Mouse (Mus musculus): ENCODE measurements around the gene 0610012G03Rik.
"Not testable (repeated sequence)": the region's sequence is repeated elsewhere in the genome, so short reads cannot be mapped to it uniquely, and the experiment has no call there.

0610012G03Rik gene

DNA sequence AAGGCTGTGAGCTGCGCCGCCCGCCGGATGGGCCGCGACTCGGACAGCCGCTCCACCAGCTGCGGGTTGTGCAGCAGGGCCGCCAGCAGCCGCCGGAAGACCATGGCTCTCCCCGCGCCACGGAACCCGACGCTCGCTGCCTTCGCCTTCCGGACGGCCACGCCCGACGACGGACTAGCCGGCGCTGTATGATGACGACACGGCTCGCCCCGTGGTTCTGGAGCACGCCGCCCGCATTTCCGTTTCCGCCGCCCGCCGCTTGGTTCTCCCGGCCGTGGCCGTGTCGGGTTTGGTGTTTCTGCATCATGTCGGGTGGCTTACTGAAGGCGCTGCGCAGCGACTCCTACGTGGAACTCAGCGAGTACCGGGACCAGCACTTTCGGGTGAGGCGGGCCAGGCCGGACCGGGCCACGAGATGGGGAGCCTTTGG, at the start of gene 0610012G03Rik, which contains the start of gene Ncbp2:
0610012G03Rik (minus strand) TSS at position 150 of the 430 bp plus-strand sequence.
Ncbp2 (plus strand) TSS at position 169 of the 430 bp plus-strand sequence.
- DNase-seq: peak; percentile 98

DNA sequence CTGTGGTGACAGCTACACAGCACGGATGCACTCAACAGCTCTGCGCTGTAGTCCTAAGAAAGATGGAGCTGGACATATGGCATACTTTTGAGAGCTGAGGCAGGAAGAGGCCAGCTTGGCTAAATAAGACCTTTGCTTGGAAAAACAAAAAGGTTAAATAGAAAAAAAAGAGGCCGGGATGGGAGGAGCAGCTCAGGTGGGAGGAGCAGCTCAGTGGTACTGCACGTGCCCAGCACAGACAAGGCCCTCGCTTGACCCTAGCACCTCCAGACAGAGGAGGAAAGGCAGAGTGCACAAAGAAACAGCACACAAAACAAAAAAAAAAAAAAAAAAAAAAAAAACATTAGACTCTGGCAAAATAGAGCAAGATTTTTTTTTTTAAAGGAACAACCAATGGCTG, 48.1 kb upstream of the 0610012G03Rik start:
- no peak for DNase-seq

DNA sequence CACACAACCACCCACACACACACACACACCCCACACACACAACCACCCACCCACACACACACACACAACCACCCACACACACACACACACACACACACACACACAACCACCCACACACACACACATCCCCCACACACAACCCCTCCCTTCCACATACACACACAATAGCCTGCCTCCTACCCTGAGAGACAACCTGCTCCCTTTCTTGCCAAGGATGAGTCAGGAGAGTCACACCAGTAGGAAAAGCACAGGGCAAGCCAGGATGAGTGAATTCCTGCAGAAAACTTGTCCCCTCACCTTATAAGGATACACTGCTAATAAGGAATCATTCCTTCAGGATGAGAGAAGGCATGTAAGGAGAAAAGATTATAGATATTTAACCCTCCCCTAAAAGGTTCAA, 45.7 kb upstream of the 0610012G03Rik start:
- DNase-seq: no peak

DNA sequence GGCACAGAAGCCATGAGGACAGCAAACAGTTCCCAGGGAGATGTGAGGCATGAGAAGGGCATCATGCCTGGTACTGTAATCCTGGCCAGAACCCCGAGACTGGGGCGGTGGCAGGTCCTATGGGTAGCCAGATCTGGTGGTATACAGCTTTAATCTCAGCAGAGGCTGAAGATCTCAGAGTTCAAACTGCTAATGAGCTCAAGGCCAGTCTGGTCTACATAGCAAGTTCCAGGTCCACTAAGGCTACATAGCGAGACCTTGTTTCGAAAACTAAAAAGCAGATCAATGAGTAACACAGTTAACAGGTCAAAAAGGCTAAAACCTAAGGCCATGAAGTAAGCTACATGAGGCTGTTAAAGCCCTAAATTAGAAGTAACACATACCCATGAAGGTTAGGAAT, 44.9 kb upstream of the 0610012G03Rik start:
- DNase-seq: no peak

DNA sequence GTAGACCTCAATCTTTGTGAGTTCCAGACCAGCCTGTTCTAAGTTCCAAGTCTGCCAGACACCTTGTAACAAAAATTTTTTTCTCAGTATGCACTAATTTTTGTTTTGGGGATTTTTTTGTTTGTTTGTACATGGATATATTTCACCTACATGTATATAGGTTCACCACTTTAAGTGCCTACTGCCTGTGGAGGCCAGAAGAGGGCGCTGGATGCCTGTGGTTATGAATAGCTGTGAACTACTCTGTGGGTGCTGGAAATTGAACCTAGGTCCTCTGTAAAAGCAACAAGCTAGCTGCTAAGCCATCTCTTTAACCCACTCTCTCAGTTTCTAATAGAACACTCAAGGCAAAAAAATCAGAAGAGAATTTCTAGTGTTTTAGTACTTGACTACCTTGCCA, 43.7 kb upstream of the 0610012G03Rik start:
- DNase-seq: no peak

DNA sequence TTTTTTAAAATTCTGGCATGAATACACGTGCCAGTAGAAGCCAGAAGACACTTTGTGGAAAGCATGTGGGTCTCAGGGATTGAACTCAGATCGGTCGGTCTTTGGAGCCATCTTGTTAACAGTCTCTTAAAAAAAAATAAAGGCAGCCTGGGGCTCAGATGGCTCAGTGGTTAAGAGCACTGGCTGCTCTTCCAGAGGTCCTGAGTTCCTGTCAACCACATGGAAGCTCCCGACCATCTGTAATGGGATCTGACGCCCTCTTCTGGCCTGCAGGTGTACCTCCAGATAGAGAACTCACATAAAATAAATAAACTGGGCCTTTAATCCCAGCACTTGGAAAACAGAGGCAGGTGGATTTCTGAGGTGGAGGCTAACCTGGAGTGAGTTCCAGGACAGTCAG, 32.7 kb upstream of the 0610012G03Rik start:
- DNase-seq: no peak

DNA sequence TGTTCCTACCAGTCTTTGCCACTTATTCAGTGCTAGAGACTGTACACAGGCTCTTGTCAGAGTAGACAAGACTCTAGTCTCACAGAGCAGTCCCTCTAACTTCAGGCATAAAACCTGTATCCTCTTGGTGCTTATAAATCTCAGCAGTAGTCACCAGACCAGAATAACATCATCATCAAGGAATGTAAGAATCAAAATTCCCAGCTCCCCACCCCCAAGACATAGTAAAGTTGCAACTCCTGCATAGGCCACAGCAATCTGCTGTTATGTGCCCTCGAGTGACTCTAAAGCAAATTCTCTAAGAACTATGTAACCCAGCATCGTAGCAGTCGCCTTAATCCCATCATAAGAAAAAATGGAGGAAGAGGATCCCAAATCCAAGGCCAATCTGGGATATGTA, 31.2 kb upstream of the 0610012G03Rik start:
- DNase-seq: no peak

DNA sequence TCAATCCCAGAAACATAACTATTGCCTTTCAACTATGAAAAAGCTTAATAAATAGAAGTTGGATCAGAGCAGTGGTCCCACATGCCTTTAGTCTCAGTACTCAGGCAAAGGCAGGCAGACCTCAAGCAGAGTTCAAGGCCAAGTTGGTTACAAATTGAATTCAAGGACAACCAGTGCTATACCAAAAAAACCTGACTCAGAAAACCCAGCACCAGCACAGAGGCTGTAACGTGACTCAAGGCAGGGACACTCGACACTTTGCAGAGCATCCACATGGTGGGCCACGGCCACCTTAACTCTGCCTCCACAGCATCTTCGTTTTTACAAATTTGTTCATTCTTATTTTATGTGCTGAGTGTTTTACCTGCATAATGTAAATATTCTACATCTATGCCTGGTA, 27.0 kb upstream of the 0610012G03Rik start:
- no peak for DNase-seq

DNA sequence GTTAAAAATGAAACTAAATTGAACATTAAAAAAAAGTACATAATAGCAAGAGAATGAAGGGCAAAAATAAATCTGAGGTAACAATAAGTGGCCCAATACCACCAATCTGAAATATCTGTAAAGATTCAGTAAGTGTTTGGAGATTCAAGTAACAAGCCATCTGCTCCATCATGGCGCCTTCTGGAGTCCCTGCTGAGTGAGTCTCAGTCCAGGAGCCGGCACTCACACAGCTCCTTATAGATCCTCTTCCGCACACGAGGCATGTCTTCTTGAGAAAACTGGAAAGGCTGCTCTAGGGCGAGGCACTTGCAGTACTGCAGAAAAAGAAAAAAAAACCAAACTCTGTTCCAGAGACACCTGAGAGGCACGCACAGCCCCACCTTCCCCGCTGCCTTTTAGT, 14.9 kb upstream of the 0610012G03Rik start:
- no peak for DNase-seq

DNA sequence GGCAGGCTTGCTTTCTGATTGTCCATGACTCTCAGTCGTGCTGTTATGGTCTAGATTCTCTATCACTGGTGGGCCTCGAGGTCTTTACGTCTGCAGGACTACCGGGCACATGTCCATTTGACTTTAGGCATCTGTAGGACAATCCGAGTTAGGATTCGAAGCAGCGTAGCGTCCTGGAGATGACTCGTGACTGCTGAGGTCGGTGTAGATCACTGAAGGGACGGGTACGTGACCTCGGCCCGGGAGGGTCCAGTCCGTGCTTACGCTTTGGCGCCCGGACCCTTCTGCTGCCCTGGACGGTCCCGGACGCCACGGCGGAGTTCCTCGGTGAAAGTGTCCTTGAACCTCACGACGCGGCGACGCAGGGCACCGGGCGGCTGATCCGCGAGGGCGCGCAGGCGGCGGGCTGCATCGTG, 385 bp downstream of the 0610012G03Rik start:
- no peak for DNase-seq

DNA sequence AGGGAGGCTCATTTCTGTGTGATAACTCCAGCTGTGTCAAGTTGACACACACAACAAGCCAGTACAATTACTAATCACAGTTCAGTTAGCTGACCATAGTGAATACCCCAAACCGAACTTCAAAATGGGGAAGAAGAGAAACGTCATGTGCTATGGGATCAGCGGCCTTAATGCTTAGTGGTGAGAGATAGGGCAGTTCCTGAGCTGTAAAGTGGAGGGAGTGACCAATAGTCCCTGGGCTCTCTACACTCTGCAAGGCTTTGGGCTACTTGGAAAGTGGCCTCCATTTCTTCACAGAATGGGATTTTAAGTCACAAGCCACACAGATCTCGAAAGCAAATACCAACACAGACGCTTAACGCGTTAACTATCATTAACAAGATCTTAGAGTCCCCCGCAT, 961 bp downstream of the 0610012G03Rik start:
- no peak for DNase-seq

DNA sequence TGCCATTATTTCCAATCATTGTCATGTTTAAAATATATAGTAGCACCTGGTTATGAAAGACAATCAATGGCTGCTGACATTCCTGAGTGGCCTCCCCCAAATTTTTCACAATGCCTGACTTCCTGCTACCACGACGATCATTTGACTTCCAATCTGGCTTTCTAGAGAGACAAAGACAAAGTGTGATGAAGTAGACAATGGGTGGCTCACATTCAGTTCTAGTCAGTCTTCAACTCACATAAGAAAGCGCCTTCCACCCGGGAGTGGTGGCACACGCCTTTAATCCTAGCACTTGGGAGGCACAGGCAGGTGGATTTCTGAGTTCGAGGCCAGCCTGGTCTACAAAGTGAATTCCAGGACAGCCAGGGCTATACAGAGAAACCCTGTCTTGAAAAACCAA, 2.3 kb downstream of the 0610012G03Rik start:
- DNase-seq: not testable (repeated sequence)

DNA sequence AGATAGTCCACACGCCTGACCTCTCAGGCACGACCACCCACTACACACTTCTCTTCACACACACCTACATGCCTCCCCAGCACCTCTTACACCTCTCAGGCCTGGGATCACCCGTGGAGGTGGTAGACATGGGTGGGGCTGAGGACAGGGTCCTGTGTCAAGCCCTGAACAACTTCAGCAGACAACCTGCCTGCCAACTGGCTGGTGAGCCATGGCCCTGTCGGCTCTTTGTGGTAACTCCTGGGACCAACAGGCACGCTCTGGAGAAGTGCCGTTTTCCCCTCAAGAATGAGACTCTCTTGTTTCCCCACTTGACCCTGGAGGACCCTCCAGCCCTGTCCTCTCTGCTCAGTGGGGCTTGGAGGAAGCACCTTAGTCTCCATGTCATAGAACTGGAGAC, 2.9 kb downstream of the 0610012G03Rik start:
- DNase-seq: no peak

DNA sequence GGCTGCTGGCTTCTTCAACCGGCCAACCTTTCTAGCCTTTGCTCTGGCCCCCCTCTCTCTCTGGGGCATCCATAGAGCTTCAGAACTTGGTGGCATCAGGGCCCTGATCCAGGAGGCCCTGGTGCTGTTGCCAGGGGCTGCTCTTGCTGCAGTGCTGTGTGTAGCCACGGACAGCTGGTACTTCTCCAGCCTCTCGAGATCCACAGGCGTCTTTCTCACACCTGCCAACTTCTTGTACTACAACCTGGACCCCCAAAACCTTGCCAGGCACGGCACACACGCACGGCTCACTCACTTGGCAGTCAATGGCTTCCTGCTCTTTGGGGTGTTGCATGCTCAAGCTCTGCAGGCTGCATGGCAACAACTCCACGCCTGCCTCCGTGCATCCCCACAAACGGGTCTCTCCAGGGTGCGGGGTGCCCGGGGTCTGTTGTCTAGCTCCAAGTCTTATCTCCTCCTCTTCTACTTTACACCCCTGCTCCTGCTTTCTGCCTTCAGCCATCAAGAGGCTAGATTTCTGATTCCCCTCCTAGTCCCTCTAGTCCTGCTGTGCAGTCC, 3.5 kb downstream of the 0610012G03Rik start:
- peak; percentile 25 to 34 for DNase-seq

DNA sequence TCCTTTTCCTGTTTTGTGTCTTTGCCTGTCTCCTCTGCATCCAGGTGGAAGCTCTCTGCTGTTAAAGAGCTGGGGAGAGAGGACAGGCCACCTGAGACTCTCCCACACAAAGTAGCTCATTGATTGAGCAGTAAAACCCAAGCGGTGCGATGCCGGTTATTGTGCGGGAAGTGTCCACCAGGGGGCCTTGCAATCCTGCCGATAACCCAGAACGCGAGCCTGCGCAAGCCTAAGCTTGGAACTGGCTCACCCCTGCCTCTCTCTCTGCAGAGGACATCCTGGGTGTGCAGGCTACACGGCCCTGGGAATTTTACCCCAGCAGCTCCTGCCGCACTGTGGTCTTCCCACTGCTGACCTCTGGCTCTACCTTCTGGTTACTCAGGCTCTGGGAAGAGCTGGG, 4.3 kb downstream of the 0610012G03Rik start:
- DNase-seq: peak; percentile 81 to 88

DNA sequence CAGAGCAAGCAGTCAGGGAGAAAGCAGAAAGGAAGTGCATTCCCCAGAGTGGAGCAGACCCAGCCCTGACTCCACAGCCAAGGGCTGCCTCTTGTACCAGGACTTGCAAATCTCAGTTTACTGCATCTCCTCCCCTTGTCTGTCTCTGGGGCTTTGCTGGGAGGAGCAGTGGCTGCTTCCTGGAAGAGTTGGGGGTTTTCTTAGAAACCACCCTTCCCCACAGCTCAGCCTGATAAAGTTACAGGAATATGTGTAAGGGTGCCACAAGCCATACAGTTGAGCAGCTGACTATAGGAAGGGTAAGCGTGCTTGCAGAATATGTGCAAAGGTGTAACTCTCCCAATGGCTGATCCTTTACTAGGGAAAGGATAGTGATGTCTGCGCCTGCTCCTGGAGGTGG, 7.7 kb downstream of the 0610012G03Rik start:
- DNase-seq: no peak

DNA sequence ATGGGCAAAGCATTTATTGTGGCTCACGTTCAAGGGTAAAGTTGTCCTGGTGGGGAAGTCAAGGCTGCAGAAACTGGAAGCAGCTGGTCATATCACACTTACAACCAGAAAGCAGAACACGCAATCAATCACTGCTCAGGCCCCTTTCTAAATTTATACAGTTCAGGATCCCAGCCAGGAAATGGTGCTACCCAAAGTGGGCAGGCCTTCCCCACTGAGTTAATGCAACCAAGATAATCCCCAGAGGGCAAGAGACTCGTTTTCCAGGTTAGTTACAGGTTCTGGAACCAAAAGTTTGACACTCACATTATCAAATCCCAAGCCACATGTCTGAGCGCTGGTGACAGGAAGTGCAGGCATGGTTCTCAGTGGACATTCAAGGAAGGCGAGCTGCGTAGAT, 9.4 kb downstream of the 0610012G03Rik start:
- no peak for DNase-seq

DNA sequence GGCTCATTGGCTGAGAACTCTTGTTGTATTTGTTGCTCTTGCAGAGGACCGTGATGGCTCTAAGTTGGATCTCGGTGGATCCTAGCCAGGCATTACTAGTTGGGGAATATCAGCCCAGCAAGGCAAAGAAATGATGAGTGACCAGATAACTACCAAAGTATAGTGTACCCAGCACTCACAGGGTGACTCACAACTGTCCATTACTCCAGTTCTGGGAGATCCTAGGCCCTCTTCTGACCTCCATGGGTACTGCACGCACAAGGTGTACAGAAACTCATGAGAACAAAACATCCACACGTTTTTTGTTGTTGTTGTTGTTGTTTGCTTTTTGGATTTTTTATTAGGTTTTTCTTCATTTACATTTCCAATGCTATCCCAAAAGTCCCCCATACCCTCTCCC, 11.7 kb downstream of the 0610012G03Rik start:
- DNase-seq: no peak

DNA sequence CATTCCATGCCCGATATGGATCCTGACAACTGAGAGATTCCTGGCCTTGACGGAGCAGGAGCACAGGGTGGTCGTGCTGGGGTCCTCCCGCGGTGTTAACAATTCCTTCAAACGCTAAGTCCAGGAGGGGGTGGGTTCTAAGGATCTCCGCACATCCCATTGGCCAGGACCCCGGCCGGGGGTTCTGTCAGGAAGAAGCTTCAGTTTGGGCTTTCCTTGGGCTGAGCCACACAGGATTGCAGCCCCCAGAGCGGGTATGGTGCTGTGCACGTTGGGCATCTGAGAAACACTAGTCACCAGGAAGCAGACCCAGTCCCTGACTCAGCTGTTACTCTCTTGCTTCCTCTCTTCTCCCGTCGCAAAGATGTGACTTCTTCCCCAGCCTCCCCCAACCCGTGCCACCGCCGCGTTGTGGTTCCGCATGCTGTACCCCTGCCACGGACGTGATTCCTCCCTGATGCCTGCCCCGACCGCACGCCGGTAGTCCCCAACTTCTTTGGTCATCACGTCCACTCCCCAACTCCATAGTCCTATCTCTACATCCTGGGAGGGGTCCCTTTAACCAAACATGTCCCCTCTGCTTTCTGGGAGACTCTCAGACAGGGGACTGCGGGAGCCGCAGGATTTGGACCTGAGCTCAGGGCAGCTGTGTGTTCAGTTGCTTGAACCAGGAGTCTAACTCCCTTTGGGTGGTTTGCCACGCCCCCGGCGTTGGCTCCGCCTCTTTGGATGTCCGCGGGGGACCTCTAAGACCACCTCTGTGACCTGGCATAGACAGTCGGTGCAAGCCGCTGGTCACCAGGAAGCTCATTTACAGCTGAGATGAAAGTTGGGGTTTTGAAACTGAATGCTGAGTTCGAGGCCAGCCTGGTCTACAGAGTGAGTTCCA, 13.0 kb downstream of the 0610012G03Rik start:
- DNase-seq: peak; percentile 33 to 51

DNA sequence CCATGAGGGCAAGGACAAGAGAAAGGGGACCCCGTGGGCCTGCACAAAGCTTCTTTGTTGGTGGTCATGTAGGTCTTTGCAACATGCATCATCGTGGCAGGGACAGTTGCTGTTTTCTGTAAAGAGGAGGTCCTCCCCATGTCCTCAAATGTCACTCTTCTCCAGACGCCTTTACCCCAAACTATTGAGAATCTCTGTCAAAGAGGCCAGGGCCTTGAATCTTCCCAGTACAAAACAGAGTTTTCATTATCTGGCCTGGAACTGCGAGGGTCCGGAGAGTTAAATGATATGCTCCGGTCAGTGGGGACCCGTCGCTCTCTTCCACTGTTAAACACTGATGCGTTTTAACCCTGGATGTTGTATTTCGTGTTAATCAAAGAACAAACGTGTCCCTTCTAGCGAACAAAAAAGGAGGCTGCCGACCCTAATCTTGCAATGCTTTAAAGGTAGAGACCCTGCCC, 13.7 kb downstream of the 0610012G03Rik start:
- DNase-seq: peak in 1 of 2 experiments; percentile 41

DNA sequence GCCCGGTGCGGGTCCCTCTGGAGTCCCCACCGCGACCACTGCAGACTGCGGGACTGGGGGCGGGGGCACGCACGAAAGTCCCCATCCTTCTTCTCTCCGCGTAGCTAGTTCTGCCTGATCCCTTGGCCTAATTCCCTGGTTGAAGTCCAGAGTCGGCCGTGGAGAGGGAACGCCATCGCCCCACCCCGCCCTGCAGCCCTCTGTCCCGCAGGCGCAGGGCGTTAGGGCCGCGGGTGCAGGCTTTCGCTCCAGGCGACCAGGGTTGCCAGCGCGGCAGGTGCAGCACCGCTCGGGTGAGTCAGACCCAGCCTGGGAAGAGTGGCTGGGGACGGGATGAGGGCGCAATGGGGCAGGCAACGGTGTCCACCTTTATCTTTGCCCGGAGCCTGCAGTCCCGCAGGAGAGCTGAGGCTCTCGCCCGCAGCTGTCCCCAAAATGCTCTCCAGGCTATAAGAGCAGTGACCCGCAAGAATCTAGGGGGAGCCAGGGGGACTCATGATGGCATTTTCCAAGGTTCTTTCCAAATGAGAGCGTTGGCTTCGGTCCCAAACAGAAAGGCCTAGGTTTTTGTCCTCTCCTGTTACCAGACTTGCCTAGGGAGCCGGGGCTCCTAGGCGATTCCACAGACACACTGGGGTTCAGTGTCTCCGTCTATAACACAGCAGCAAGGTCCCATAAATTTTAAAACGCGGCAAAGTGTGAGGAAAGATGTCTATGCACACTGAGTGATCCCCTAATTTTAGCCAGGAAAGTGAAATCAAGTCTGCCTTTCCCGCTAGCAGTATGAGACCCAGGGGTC, 14.3 kb downstream of the 0610012G03Rik start, which contains the start of gene Pigz:
Pigz (plus strand) TSS at position 101 of the 799 bp plus-strand sequence.
- DNase-seq: peak; percentile 87 to 89

DNA sequence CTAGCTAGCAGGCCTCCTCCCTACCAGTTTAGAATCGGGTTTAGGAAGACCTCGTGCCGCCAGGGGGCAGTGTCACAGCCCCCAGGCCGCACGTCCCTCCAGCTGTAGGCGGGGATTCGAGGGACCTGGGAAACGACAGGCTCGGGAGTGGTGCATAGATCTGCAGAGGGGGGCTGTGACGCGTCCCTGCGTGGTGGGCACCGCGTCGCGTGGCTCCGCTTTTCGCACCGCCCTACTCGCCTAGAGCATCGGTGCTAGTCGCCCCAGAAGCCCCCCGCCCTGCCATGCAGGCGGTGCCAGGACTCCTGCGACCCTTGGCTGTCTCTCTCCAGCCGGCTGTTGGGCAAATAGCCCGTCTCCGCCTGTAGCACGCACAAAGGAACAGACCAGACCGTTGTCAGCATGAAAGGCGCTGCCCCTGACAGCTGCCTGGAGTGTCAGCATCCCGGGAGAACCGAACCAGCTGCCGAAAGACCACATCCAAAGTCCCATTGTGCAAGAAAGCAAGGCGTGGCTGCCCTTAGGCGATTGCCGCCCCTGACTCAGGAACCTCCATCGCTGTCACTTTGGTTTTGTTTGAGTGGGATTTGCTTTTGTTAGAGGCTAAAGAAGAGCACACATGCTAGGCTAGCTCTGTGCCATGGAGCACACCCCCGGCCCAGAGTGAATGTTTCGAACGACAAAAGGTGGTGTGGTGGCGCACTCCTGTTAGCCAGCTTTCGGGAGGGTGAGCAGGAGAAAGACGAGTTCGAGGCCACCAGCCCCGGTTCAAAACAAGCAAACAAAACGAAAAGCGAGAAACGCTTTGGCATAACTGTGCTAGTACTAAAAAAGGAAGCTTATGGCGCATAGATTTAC, 15.2 kb downstream of the 0610012G03Rik start:
- peak; percentile 93 to 94 for DNase-seq

All from cerebellum, postnatal 25 days (tissue).